Mouse (Mus musculus): ENCODE measurements around the gene Alkbh6.

DNA sequence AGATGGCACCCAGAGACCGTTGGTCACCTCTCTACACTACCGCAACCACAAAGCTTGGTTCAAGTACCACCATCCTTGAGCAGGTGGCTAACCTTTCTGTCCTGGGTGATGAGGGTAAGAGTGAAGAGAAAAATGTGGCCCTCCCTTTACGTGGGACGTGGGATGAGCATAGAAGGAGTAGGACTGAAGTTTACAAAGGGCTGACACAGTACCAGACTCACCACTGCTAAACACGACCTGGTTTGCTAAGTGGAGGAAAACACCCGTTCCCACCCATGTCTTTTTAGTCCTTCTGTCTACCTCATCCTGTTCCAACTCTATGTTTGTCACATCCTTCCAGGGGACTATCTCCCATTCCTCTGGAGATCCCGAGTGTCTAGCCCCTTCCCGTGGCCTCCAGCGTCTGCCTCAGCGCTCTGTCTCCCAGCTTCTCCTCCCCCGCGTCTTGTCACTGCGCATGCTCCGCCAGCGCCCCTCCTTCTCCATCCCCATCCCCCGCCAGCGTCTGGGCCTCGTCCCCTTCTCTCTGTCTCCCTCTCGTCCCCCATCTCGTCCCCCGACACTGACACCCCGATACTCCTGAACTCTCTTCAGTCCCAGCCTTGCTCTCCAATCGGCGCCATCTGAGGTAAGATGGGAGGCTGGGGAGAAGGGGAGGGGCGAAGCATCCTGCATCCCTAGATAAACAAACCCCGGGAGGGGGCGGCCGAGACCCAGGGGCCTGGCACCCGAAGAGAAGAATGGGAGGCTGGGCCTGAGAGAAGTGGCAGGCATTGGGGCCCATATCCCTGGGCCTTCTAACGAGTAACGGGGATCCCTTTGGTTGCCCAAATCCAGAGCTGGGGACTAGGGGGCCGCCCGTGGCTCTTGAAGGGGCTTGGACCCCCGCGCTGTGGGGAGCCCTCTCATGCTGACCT, 17.0 kb upstream of the Alkbh6 start, which contains the start of gene Clip3:
- no peak for TF ChIP-seq POLR2AphosphoS5 (IDR thresholded peaks at IDR 0.05; ENCODE audit: insufficient replicate concordance, low read depth, low read length)
- no peak for TF ChIP-seq CTCF (IDR thresholded peaks at IDR 0.05; ENCODE audit: low read depth, low read length)
- TF ChIP-seq GATA1 (IDR thresholded peaks at IDR 0.05; ENCODE audit: borderline replicate concordance, low read length) = no peak
- no peak for TF ChIP-seq GATA2 (IDR thresholded peaks at IDR 0.05; ENCODE audit: borderline replicate concordance, low read depth, low read length)
